Mouse (Mus musculus) forebrain, embryonic 16.5 days (tissue): ENCODE measurements at regions not wholly inside any gene's neighbourhood (a gene's known extent, or its start where the extent isn't known, plus 50 kb on each side); places are given as distances from the start of the nearest gene placed in this dataset.
"Not testable (repeated sequence)": the region's sequence is repeated elsewhere in the genome, so short reads cannot be mapped to it uniquely, and the experiment has no call there.

ENCODE experiments used
- ATAC-seq: fragments of 200-750 bp; cut with Nextera tagmentation; 2 replicates; pipeline ENCODE4 v1.8.0; 2017; ENCODE audit warnings: mild to moderate bottlenecking, moderate library complexity
- H3K27ac ChIP-seq: fragments of 300-500 bp; sonication (generic); 2 replicates; pipeline ENCODE4 v1.5.1; 2014; ENCODE audit warnings: low read length, control low read depth
- H3K27me3 ChIP-seq: fragments of 300-500 bp; sonication (generic); replicated peaks from 2 replicates; pipeline ENCODE4 v1.6.1; 2014; ENCODE audit warnings: low read length; ENCODE audit not compliant: control insufficient read depth, insufficient read depth
- H3K36me3 ChIP-seq: fragments of 300-500 bp; sonication (generic); 2 replicates; pipeline ENCODE4 v1.6.1; 2014; ENCODE audit not compliant: control insufficient read depth, insufficient read depth
- H3K4me1 ChIP-seq: fragments of 300-500 bp; sonication (generic); replicated peaks from 2 replicates; pipeline ENCODE4 v1.6.1; 2014; ENCODE audit warnings: low read length; ENCODE audit not compliant: control insufficient read depth, insufficient read depth
- H3K4me2 ChIP-seq: fragments of 300-500 bp; sonication (generic); 2 replicates; pipeline ENCODE4 v1.6.1; 2014; ENCODE audit warnings: mild to moderate bottlenecking, low read length, control low read depth
- H3K4me3 ChIP-seq: fragments of 300-500 bp; sonication (generic); replicated peaks from 2 replicates; pipeline ENCODE4 v1.5.1; 2014; ENCODE audit warnings: mild to moderate bottlenecking, low read length, control low read depth
- H3K9ac ChIP-seq: fragments of 300-500 bp; sonication (generic); replicated peaks from 2 replicates; pipeline ENCODE4 v1.6.1; 2014; ENCODE audit warnings: low read depth, low read length, control low read depth
- H3K9me3 ChIP-seq: fragments of 300-500 bp; sonication (generic); 2 replicates; pipeline ENCODE4 v1.6.1; 2016; ENCODE audit warnings: low read length; ENCODE audit not compliant: control insufficient read depth
- WGBS: fragments of 180-500 bp; shearing (Covaris S2); extraction: QIAGEN DNeasy Blood & Tissue Kit; methylation state at CpG from one replicate; pipeline ENCODE4 v1.1.7; 2014; 5-methylcytosine and 5-hydroxymethylcytosine counted together

DNA sequence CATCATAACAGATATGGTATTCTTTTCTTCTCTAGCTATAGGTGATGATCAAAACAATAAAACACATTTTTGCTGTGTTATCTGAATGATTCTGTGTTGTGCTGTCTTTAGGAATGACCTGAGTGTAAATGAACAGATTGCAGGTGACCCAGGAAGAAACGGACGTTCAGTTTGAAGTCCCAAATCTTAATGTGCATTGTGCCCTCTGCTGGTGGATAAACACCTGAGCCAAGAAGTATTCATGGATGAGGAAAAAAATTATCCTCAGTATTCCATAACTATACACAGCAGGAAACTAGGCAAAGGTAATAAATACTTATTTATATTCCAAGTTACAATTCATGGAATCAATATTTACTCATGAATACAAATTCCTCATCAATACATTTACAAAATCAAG lies 384.3 kb upstream of the Dab2 start:
- ATAC-seq, result no peak
- WGBS, result 8% methylated on average over 2 of the region's 2 CpGs
- H3K4me1 ChIP-seq, result no peaks in the 10 kb centered on the region

DNA sequence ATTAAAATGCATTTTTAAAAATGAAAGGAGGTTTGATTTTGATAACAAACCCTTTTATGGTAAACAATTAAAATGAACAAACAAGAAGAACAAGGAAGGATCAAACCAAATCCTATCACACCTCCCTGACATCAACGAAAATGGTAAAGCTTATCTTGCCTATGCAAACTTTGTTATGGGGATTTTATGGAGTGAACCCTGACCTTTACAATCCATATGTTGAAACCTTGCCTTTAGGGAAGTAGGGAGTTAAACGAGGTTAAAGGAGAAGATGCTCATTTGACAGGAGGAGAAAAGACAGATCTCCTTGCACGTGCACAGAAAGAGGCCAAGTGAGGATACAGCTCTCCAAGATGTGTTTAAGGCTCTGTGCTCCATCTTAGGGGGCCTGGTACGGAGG lies 379.5 kb upstream of the Dab2 start:
- Histone ChIP-seq H3K27me3 (no peaks in the 10 kb centered on the region), H3K4me3 (no peak overlapping the region), H3K9ac (no peak overlapping the region), H3K36me3 (no peaks in the 10 kb centered on the region), H3K9me3 (no peaks in the 10 kb centered on the region), H3K27ac (no peak overlapping the region), H3K4me1 (no peaks in the 10 kb centered on the region), H3K4me2 (no peak overlapping the region)
- 64% methylated on average over 4 of the region's 4 CpGs for WGBS
- ATAC-seq, result no peak

More for the DNA sequence above, 384.3 kb upstream of the Dab2 start:
- no peak overlapping the region for H3K27ac ChIP-seq
- H3K9me3 ChIP-seq, result no peaks in the 10 kb centered on the region
- H3K9ac ChIP-seq, result no peak overlapping the region
- H3K4me2 ChIP-seq, result no peak overlapping the region
- no peak overlapping the region for H3K4me3 ChIP-seq
- no peaks in the 10 kb centered on the region for H3K36me3 ChIP-seq
- H3K27me3 ChIP-seq, result no peaks in the 10 kb centered on the region

DNA sequence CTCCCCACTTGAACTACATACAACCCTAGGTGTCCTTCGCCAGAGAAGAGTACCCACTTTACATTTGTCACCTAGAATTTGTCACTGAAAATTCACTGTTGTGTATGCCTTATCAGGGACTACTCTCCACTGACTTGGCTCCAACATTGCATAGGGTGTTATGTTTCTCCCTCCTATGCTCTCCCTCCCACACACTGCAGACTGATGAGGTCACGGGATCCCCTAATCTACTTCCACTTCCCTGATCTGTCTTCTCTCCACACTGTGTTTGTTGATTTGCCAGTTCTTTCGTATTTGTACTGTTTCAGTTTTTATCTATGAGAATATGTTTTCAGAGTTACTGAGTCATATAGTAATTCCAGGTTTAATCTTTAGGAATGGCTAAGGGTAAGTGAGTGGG lies 371.8 kb upstream of the Dab2 start:
- Histone ChIP-seq H3K4me2 (no peak overlapping the region), H3K9ac (no peak overlapping the region), H3K9me3 (no peaks in the 10 kb centered on the region), H3K4me3 (no peak overlapping the region), H3K27me3 (no peaks in the 10 kb centered on the region), H3K4me1 (no peaks in the 10 kb centered on the region), H3K27ac (no peak overlapping the region), H3K36me3 (no peaks in the 10 kb centered on the region)
- 85% methylated on average over 3 of the region's 3 CpGs for WGBS
- no peak for ATAC-seq

DNA sequence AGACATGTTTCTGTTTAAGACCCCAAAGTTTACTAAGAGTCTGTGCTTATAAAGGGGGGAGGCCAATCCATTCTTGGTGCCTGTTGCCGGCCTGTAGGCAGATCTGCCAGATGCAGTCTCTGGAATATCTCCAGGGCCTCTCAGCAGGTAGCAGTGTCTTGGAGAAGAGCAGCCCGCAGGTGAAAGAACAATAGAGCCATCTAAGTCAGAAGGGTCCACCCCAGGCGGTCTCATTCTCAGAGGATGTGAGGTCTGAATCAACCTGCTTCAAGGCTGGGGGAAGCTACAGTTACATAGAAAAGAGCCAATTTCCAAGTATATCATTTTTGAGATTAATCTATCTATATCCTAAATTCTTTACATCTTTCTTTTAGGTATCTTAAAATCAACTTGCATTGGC lies 366.0 kb upstream of the Dab2 start:
- no peaks in the 10 kb centered on the region for H3K9me3 ChIP-seq
- no peak for ATAC-seq
- 22% methylated on average over 3 of the region's 3 CpGs for WGBS

DNA sequence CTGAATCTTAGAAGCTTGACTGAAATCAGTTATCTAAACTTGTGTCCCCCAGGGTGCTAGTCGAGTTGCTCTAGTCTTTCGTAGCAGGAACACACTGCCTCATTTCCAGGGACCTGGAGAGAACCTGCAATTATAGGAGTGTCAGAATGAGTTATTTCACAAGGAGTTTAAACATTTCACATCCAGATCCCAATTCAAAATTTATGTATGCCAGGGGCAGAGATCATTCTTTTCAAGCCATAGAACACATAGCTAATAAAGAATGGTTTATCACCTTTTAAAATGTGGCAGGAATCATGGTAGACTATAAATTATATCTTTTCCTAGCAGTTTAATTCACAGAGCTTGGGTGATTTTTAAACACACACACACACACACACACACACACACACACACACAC lies 358.6 kb upstream of the Dab2 start:
- Histone ChIP-seq H3K36me3 (no peaks in the 10 kb centered on the region), H3K9ac (no peak overlapping the region), H3K27me3 (no peaks in the 10 kb centered on the region), H3K4me1 (no peaks in the 10 kb centered on the region), H3K4me3 (no peak overlapping the region), H3K9me3 (no peaks in the 10 kb centered on the region), H3K4me2 (no peak overlapping the region), H3K27ac (no peak overlapping the region)
- WGBS, result 79% methylated on average over 2 of the region's 2 CpGs
- ATAC-seq, result no peak

More for the DNA sequence above, 366.0 kb upstream of the Dab2 start:
- Histone ChIP-seq H3K4me2 (no peak overlapping the region), H3K36me3 (no peaks in the 10 kb centered on the region), H3K4me1 (no peaks in the 10 kb centered on the region), H3K4me3 (no peak overlapping the region), H3K27ac (no peak overlapping the region), H3K9ac (no peak overlapping the region), H3K27me3 (no peaks in the 10 kb centered on the region)

DNA sequence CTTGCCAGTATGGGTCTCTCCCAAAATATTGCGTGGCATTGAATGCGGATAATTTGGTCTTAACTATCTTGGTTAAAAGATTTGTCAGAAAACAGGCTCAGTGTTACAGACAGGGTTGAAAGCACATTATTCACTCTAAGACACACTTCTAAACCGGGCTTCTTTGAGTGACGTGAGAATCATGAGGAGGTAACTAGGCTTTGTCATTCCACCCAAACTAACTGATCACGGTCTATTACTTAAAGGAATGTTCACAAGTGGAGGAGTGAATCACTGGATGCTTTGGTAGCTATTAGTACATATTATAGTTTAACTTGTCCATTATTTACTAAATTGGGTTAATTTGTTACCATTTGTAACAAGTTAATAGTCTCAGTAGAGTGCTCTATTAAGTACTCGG lies 352.9 kb upstream of the Dab2 start:
- Histone ChIP-seq H3K9ac (no peak overlapping the region), H3K4me3 (no peak overlapping the region), H3K27ac (no peak overlapping the region), H3K9me3 (no peaks in the 10 kb centered on the region), H3K4me2 (no peak overlapping the region), H3K4me1 (no peaks in the 10 kb centered on the region), H3K27me3 (no peaks in the 10 kb centered on the region), H3K36me3 (no peaks in the 10 kb centered on the region)
- WGBS, result 81% methylated on average over 6 of the region's 6 CpGs
- no peak for ATAC-seq

DNA sequence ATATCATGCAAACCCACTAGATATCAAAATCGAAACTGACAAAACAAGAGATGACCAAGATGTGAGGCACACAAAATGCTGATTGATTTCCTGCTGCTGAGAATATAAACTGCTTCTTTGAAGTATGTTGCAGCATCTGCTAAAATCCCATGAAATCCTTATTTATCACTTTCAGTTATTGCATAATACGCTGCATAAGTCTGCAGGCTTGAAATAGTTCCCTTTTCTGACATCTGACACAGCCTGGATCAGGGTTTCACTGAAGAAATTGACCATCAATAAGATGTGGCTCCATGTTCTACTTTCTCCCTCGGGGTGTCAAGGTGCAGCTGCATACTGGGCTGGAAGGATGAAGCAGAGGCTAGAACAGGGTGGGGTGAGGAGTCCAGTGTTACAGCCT lies 348.7 kb upstream of the Dab2 start:
- no peak overlapping the region for H3K9ac ChIP-seq
- H3K36me3 ChIP-seq, result no peaks in the 10 kb centered on the region
- no peaks in the 10 kb centered on the region for H3K9me3 ChIP-seq
- H3K4me1 ChIP-seq, result no peaks in the 10 kb centered on the region
- no peak overlapping the region for H3K4me2 ChIP-seq
- WGBS, result 81% methylated on average over 3 of the region's 3 CpGs
- no peak overlapping the region for H3K27ac ChIP-seq
- H3K27me3 ChIP-seq, result no peaks in the 10 kb centered on the region
- H3K4me3 ChIP-seq, result no peak overlapping the region
- ATAC-seq, result no peak

DNA sequence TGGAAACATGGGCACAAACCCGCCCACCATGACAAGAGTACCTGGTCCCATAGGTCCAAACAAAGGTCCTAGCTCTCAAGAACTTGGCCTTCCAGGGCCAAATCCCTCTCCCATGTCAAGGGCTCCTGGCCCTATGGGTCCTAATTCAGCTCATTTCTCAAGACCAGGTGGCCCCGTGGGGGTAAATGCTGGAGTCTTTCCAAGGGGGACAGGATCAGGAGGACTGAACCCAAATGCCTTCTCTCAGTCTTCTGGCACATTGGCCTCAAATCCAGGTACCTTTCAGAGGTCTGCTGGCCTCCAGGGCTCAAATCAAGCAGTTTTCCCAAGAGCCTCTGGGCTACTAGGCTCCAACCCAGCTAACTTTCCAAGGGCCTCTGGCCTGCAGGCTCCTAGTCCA lies 347.9 kb upstream of the Dab2 start:
- not testable (repeated sequence) for H3K27me3 ChIP-seq, H3K4me3 ChIP-seq, H3K9ac ChIP-seq, H3K4me1 ChIP-seq, H3K9me3 ChIP-seq, ATAC-seq, H3K4me2 ChIP-seq, H3K27ac ChIP-seq, H3K36me3 ChIP-seq
- WGBS, result 92% methylated on average over 2 of the region's 2 CpGs

DNA sequence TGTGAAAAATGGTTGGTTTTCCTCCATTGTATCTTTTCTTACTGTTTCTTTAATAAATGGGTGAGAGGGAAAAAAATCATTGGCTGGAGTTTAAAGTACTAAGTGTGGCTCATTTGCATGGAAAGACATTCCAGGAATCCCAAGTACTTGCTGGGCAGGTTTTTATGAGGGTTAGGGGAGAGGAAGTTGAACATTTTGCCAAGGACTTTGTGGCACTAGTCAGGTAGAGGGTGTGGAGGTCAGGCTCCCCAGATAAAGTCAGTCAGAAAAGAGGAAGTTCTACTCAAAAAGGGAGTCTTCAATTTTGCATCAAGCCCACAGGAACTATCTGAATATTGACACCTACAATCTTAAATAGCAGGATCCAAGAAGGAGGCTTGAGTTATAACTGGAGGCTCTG lies 346.5 kb upstream of the Dab2 start:
- Histone ChIP-seq H3K36me3 (no peaks in the 10 kb centered on the region), H3K4me1 (no peaks in the 10 kb centered on the region), H3K27ac (no peak overlapping the region), H3K27me3 (no peaks in the 10 kb centered on the region), H3K9me3 (no peaks in the 10 kb centered on the region), H3K9ac (no peak overlapping the region), H3K4me2 (no peak overlapping the region), H3K4me3 (no peak overlapping the region)
- no peak for ATAC-seq

DNA sequence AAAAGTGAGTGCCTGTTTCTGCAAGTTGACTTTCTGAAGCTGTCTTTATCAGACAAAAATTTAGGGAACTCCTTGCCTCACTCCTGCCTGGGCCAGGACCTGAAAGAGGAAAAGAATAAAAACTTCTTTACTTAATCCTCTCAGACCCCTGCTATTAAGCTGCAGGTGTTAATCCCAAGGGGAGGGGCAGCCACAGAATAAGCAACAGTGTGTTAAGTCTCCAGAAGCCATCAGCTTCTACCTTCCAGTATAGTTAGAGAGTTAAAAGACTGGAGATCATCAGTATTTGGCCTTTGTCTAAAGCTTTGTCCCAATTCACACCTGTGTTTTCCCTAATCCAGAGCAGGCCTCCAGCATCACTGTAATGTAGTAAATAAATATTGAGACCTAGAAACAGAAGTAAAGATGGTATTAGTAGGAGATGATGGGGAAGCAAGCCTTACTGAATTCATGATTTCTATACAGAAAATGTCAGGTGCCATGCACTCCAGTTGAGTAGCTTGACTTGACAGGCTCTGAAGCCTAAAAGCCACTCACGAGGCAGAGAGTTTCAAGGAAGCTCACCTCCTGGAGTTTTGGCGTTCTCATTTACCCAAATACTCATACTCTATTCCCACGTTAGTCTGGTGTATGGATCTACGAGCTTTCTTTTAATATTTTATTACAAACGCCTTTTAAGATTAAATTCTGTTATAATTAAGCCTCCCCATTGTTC lies 308.1 kb upstream of the Dab2 start:
- 42% methylated on average over 5 of the region's 5 CpGs for WGBS

More for the DNA sequence above, 308.1 kb upstream of the Dab2 start:
- Histone ChIP-seq H3K9me3 (no peaks in the 10 kb centered on the region), H3K27me3 (no peaks in the 10 kb centered on the region), H3K9ac (no peak overlapping the region), H3K4me2 (no peak overlapping the region), H3K4me1 (no peaks in the 10 kb centered on the region), H3K4me3 (no peak overlapping the region), H3K27ac (no peak overlapping the region), H3K36me3 (no peaks in the 10 kb centered on the region)
- ATAC-seq, result no peak
